Mouse (Mus musculus): Measurements from ENCODE around the gene Olfr456. TPM values are rescaled to one million over a fixed set of nuclear protein-coding genes. Genes with fewer than 3 reads are reported as not detected.
"Not testable (repeated sequence)": the region's sequence is repeated elsewhere in the genome, so short reads cannot be mapped to it uniquely, and the experiment has no call there.

Gene Olfr456
- polyA plus RNA-seq (2015; fragmentation: Nextera tagmentation; extraction: Ambion mirVana): not detected in 2 replicates

GRCm38 (mm10) chr6:42487114-42487513 is at the start of gene Olfr456:
Olfr456 (minus strand) TSS chr6:42487214.
- ATAC-seq (ENCODE audit: low FRiP score): no peak
- Histone ChIP-seq H3K9me3 (replicated peaks) (no peaks in the 10 kb centered on the region), H3K36me3 (no peaks in the 10 kb centered on the region), H3K4me3 (replicated peaks) (no peak within 1 kb of the TSS), H3K27ac (replicated peaks) (no peak within 1 kb of the TSS), H3K9ac (replicated peaks) (no peak within 1 kb of the TSS), H3K27me3 (replicated peaks) (no peaks in the 10 kb centered on the region), H3K4me1 (no peaks in the 10 kb centered on the region), H3K4me2 (no peak within 1 kb of the TSS)
- 82% methylated on average over 1 of the region's 1 CpGs for WGBS

DNA sequence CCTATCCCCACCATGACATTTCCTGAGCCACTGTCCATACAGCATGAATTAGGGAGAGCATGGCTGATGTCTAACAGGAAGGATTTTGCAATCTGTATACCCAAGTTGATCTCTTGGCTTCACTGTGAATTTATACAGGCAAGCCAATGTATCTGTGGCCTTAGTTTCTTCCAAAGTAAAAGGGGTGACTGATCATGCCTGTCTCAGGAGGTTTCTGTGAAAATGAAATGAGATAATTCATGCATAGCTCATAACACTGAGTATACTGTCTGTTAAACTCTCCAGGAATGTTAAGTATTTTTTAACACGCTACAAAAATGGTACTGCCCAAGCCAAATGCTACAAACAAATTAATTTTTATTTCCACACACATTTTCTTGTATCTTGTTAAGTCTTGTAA is 26.4 kb upstream of the Olfr456 start:
- WGBS: 74% methylated on average over 1 of the region's 1 CpGs
- no peaks in the 10 kb centered on the region for H3K4me1 ChIP-seq
- no peak overlapping the region for H3K27ac ChIP-seq (replicated peaks)
- ATAC-seq (ENCODE audit: low FRiP score): no peak
- H3K36me3 ChIP-seq: no peaks in the 10 kb centered on the region
- H3K4me2 ChIP-seq: no peak overlapping the region
- H3K27me3 ChIP-seq (replicated peaks): no peaks in the 10 kb centered on the region
- H3K9me3 ChIP-seq (replicated peaks): no peaks in the 10 kb centered on the region
- H3K4me3 ChIP-seq (replicated peaks): no peak overlapping the region
- no peak overlapping the region for H3K9ac ChIP-seq (replicated peaks)

- no peaks in the 10 kb centered on the region for H3K4me1 ChIP-seq
- H3K9ac ChIP-seq (replicated peaks): no peak overlapping the region
- H3K4me2 ChIP-seq: no peak overlapping the region
- no peaks in the 10 kb centered on the region for H3K27me3 ChIP-seq (replicated peaks)
- H3K36me3 ChIP-seq: no peaks in the 10 kb centered on the region
- no peaks in the 10 kb centered on the region for H3K9me3 ChIP-seq (replicated peaks)
- no peak overlapping the region for H3K27ac ChIP-seq (replicated peaks)
- ATAC-seq (ENCODE audit: low FRiP score): no peak
- H3K4me3 ChIP-seq (replicated peaks): no peak overlapping the region
Measured at GRCm38 (mm10) chr6:42509311-42509710, 22.3 kb upstream of the Olfr456 start.

- Histone ChIP-seq H3K27ac (replicated peaks) (no peak overlapping the region), H3K9me3 (replicated peaks) (no peaks in the 10 kb centered on the region), H3K4me2 (no peak overlapping the region), H3K9ac (replicated peaks) (no peak overlapping the region), H3K27me3 (replicated peaks) (no peaks in the 10 kb centered on the region), H3K4me3 (replicated peaks) (no peak overlapping the region), H3K36me3 (no peaks in the 10 kb centered on the region), H3K4me1 (no peaks in the 10 kb centered on the region)
- ATAC-seq (ENCODE audit: low FRiP score): no peak
- 81% methylated on average over 2 of the region's 2 CpGs for WGBS
Measured at GRCm38 (mm10) chr6:42503478-42503877, 16.5 kb upstream of the Olfr456 start.

- no peaks in the 10 kb centered on the region for H3K4me1 ChIP-seq
- no peak overlapping the region for H3K27ac ChIP-seq (replicated peaks)
- no peak overlapping the region for H3K4me2 ChIP-seq
- WGBS: 78% methylated on average over 1 of the region's 1 CpGs
- no peak overlapping the region for H3K9ac ChIP-seq (replicated peaks)
- H3K4me3 ChIP-seq (replicated peaks): no peak overlapping the region
- no peaks in the 10 kb centered on the region for H3K27me3 ChIP-seq (replicated peaks)
- ATAC-seq (ENCODE audit: low FRiP score): no peak
- H3K36me3 ChIP-seq: no peaks in the 10 kb centered on the region
- H3K9me3 ChIP-seq (replicated peaks): no peaks in the 10 kb centered on the region
Measured at GRCm38 (mm10) chr6:42489731-42490130, 2.7 kb upstream of the Olfr456 start.

DNA sequence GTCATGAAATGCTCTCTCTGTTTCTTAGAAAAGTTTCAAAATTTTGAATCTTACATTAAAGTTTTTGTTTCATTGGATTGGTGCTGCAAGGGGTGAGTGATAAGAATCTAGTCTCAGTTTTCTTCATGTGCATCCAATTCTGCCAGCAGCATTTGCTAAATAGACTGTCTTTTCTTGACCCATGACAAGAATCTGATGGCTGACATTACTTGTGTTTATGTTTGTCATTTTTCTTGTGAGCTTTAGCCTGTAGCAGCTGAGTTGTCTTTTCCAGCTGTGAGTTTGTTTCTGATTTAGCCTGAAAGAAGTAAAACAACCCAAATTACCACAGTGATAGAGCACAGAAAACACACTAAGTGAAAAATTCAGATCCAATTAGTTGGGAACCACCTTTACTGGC is 2.4 kb downstream of the Olfr456 start:
- H3K9ac ChIP-seq (replicated peaks): no peak overlapping the region
- no peaks in the 10 kb centered on the region for H3K9me3 ChIP-seq (replicated peaks)
- H3K36me3 ChIP-seq: no peaks in the 10 kb centered on the region
- ATAC-seq (ENCODE audit: low FRiP score): no peak
- no peaks in the 10 kb centered on the region for H3K4me1 ChIP-seq
- H3K27me3 ChIP-seq (replicated peaks): no peaks in the 10 kb centered on the region
- no peak overlapping the region for H3K4me2 ChIP-seq
- H3K4me3 ChIP-seq (replicated peaks): no peak overlapping the region
- no peak overlapping the region for H3K27ac ChIP-seq (replicated peaks)

DNA sequence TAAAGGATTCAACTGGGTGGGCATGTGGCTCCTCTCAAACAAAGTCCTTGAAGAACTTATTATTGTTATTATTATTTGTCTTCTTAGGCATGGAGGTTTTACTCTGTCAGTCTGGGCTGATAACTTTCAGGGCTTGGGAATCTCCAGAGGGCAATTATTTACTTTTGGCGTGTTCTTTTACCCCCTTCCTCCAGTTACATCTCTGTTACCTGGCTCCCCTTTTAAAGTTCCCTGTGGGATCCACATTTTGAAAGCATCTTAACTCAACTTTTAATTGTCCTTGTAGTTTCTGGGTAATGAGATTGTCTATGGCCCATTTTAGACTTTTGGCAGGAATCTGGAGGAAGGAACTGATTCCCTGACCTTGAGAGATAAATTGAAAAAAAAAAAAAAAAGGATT is 10.8 kb downstream of the Olfr456 start, which contains the start of gene Olfr457:
Olfr457 (minus strand) TSS at position 101 of the 400 bp plus-strand sequence.
- H3K4me3 ChIP-seq (replicated peaks): no peak within 1 kb of the TSS
- no peak within 1 kb of the TSS for H3K4me2 ChIP-seq
- H3K36me3 ChIP-seq: no peaks in the 10 kb centered on the region
- no peak within 1 kb of the TSS for H3K27ac ChIP-seq (replicated peaks)
- H3K9me3 ChIP-seq (replicated peaks): no peaks in the 10 kb centered on the region
- no peak within 1 kb of the TSS for H3K9ac ChIP-seq (replicated peaks)
- H3K27me3 ChIP-seq (replicated peaks): no peaks in the 10 kb centered on the region
- no peaks in the 10 kb centered on the region for H3K4me1 ChIP-seq
- WGBS: 72% methylated on average over 1 of the region's 1 CpGs
- no peak for ATAC-seq (ENCODE audit: low FRiP score)

- ATAC-seq (ENCODE audit: low FRiP score): not testable (repeated sequence)
Measured at GRCm38 (mm10) chr6:42471298-42471697, 15.7 kb downstream of the Olfr456 start.

DNA sequence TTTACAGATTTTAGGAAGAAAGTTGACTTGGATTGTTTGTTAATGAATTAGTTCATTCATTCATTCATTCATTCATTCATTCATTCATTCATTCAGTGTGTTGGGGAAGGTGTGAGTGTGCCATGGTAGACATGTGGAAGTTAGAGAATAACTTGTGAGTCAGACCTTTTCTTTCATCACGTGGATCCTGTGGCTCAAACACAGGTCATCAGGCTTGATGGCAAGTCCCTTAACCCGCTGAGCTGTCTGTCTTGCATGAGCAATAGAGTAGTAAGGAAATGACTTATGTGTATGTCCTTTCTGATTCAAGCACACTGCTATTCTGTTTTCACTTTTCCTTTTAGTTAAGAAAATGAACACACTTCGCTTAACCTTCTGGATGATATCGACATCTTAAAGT is 16.5 kb downstream of the Olfr456 start:
- Histone ChIP-seq H3K36me3 (no peaks in the 10 kb centered on the region), H3K9me3 (replicated peaks) (no peaks in the 10 kb centered on the region), H3K9ac (replicated peaks) (no peak overlapping the region), H3K4me3 (replicated peaks) (no peak overlapping the region), H3K4me1 (no peaks in the 10 kb centered on the region), H3K27me3 (replicated peaks) (no peaks in the 10 kb centered on the region), H3K27ac (replicated peaks) (no peak overlapping the region), H3K4me2 (no peak overlapping the region)
- WGBS: 95% methylated on average over 4 of the region's 4 CpGs
- ATAC-seq (ENCODE audit: low FRiP score): no peak

More at GRCm38 (mm10) chr6:42471298-42471697, 15.7 kb downstream of the Olfr456 start:
- not testable (repeated sequence) for H3K9me3 ChIP-seq (replicated peaks); H3K27ac ChIP-seq (replicated peaks); H3K4me3 ChIP-seq (replicated peaks); H3K4me2 ChIP-seq; H3K9ac ChIP-seq (replicated peaks); H3K4me1 ChIP-seq; H3K36me3 ChIP-seq; H3K27me3 ChIP-seq (replicated peaks)
- WGBS: 96% methylated on average over 4 of the region's 4 CpGs

- Histone ChIP-seq H3K27me3 (replicated peaks) (no peaks in the 10 kb centered on the region), H3K27ac (replicated peaks) (no peak within 1 kb of the TSS), H3K4me2 (no peak within 1 kb of the TSS), H3K4me3 (replicated peaks) (no peak within 1 kb of the TSS), H3K36me3 (no peaks in the 10 kb centered on the region), H3K9me3 (replicated peaks) (no peaks in the 10 kb centered on the region), H3K9ac (replicated peaks) (no peak within 1 kb of the TSS), H3K4me1 (no peaks in the 10 kb centered on the region)
- no peak for ATAC-seq (ENCODE audit: low FRiP score)
- WGBS: 100% methylated on average over 1 of the region's 1 CpGs
Measured at GRCm38 (mm10) chr6:42465096-42465495, 21.9 kb downstream of the Olfr456 start, which contains the start of gene Olfr458. Olfr458 (minus strand) TSS chr6:42465196.

- Histone ChIP-seq H3K36me3 (no peaks in the 10 kb centered on the region), H3K4me2 (no peak overlapping the region), H3K9me3 (replicated peaks) (no peaks in the 10 kb centered on the region), H3K4me1 (no peaks in the 10 kb centered on the region), H3K4me3 (replicated peaks) (no peak overlapping the region), H3K9ac (replicated peaks) (no peak overlapping the region), H3K27me3 (replicated peaks) (no peaks in the 10 kb centered on the region), H3K27ac (replicated peaks) (no peak overlapping the region)
- ATAC-seq (ENCODE audit: low FRiP score): no peak
- 87% methylated on average over 2 of the region's 2 CpGs for WGBS
Measured at GRCm38 (mm10) chr6:42447381-42447780, 39.6 kb downstream of the Olfr456 start.

- 88% methylated on average over 2 of the region's 2 CpGs for WGBS
Measured at GRCm38 (mm10) chr6:42444491-42444890, 42.5 kb downstream of the Olfr456 start.

GRCm38 (mm10) chr6:42441395-42441794 is 45.6 kb downstream of the Olfr456 start:
- H3K27me3 ChIP-seq (replicated peaks): no peaks in the 10 kb centered on the region
- no peak for ATAC-seq (ENCODE audit: low FRiP score)
- WGBS: 70% methylated on average over 2 of the region's 2 CpGs
- no peaks in the 10 kb centered on the region for H3K36me3 ChIP-seq
- H3K9ac ChIP-seq (replicated peaks): no peak overlapping the region
- H3K27ac ChIP-seq (replicated peaks): no peak overlapping the region
- no peak overlapping the region for H3K4me2 ChIP-seq
- no peaks in the 10 kb centered on the region for H3K4me1 ChIP-seq
- H3K4me3 ChIP-seq (replicated peaks): no peak overlapping the region
- no peaks in the 10 kb centered on the region for H3K9me3 ChIP-seq (replicated peaks)

More at GRCm38 (mm10) chr6:42444491-42444890, 42.5 kb downstream of the Olfr456 start:
- no peak overlapping the region for H3K4me2 ChIP-seq
- no peak for ATAC-seq (ENCODE audit: low FRiP score)
- H3K27me3 ChIP-seq (replicated peaks): no peaks in the 10 kb centered on the region
- no peak overlapping the region for H3K27ac ChIP-seq (replicated peaks)
- H3K9me3 ChIP-seq (replicated peaks): no peaks in the 10 kb centered on the region
- no peaks in the 10 kb centered on the region for H3K4me1 ChIP-seq
- no peak overlapping the region for H3K4me3 ChIP-seq (replicated peaks)
- no peaks in the 10 kb centered on the region for H3K36me3 ChIP-seq
- H3K9ac ChIP-seq (replicated peaks): no peak overlapping the region
